Mouse (Mus musculus) forebrain, embryonic 16.5 days (tissue): Measurements from ENCODE around the gene Sync. TPM values are rescaled to one million over a fixed set of nuclear protein-coding genes. Genes with fewer than 3 reads are reported as not detected.

ENCODE experiments used
- ATAC-seq: fragments of 200-750 bp; cut with Nextera tagmentation; 2 replicates; pipeline ENCODE4 v1.8.0; 2017; ENCODE audit warnings: mild to moderate bottlenecking, moderate library complexity
- H3K27ac ChIP-seq: fragments of 300-500 bp; sonication (generic); 2 replicates; pipeline ENCODE4 v1.5.1; 2014; ENCODE audit warnings: low read length, control low read depth
- H3K27me3 ChIP-seq: fragments of 300-500 bp; sonication (generic); replicated peaks from 2 replicates; pipeline ENCODE4 v1.6.1; 2014; ENCODE audit warnings: low read length; ENCODE audit not compliant: control insufficient read depth, insufficient read depth
- H3K36me3 ChIP-seq: fragments of 300-500 bp; sonication (generic); 2 replicates; pipeline ENCODE4 v1.6.1; 2014; ENCODE audit not compliant: control insufficient read depth, insufficient read depth
- H3K4me1 ChIP-seq: fragments of 300-500 bp; sonication (generic); replicated peaks from 2 replicates; pipeline ENCODE4 v1.6.1; 2014; ENCODE audit warnings: low read length; ENCODE audit not compliant: control insufficient read depth, insufficient read depth
- H3K4me2 ChIP-seq: fragments of 300-500 bp; sonication (generic); 2 replicates; pipeline ENCODE4 v1.6.1; 2014; ENCODE audit warnings: mild to moderate bottlenecking, low read length, control low read depth
- H3K4me3 ChIP-seq: fragments of 300-500 bp; sonication (generic); replicated peaks from 2 replicates; pipeline ENCODE4 v1.5.1; 2014; ENCODE audit warnings: mild to moderate bottlenecking, low read length, control low read depth
- H3K9ac ChIP-seq: fragments of 300-500 bp; sonication (generic); replicated peaks from 2 replicates; pipeline ENCODE4 v1.6.1; 2014; ENCODE audit warnings: low read depth, low read length, control low read depth
- H3K9me3 ChIP-seq: fragments of 300-500 bp; sonication (generic); 2 replicates; pipeline ENCODE4 v1.6.1; 2016; ENCODE audit warnings: low read length; ENCODE audit not compliant: control insufficient read depth
- WGBS: fragments of 180-500 bp; shearing (Covaris S2); extraction: QIAGEN DNeasy Blood & Tissue Kit; methylation state at CpG from one replicate; pipeline ENCODE4 v1.1.7; 2014; 5-methylcytosine and 5-hydroxymethylcytosine counted together
- polyA plus RNA-seq: library from polyadenylated mRNA; unstranded; fragments of >200 nt; fragmentation: Nextera tagmentation; extraction: Ambion mirVana; gene quantifications from 2 replicates; pipeline ENCODE4 v1.2.1, GENCODE M21; 2015

The Sync gene
- polyA plus RNA-seq, 1 experiment from 2014 or later, result 0.38 TPM

DNA sequence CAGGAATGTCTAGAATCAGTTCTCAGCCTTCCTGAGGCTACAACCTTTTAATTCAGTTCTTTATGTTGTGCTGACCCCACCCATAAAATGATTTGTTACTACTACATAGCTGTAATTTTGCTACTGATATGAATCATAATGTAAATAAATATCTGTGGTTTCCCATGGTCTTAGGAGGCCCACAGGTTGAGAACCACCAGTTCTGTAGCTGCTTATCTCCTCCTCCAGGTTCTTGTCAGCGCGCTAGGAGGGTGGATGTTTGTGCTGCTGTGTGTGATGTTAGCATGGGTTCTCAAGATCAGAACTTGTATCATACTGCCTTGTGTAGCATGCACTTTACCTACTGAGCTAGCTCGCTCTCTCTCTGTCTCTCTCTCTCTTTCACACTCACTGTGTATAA is 52.3 kb downstream of the Sync start:
- H3K9ac ChIP-seq, result no peak overlapping the region
- H3K27ac ChIP-seq, result no peak overlapping the region
- H3K4me1 ChIP-seq, result peaks cover 3% of the 10 kb centered on the region
- 98% methylated on average over 3 of the region's 3 CpGs for WGBS
- ATAC-seq, result no peak
- no peak overlapping the region for H3K4me3 ChIP-seq
- H3K4me2 ChIP-seq, result no peak overlapping the region
- peaks cover 14% of the 10 kb centered on the region for H3K36me3 ChIP-seq
- H3K9me3 ChIP-seq, result no peaks in the 10 kb centered on the region
- no peaks in the 10 kb centered on the region for H3K27me3 ChIP-seq

DNA sequence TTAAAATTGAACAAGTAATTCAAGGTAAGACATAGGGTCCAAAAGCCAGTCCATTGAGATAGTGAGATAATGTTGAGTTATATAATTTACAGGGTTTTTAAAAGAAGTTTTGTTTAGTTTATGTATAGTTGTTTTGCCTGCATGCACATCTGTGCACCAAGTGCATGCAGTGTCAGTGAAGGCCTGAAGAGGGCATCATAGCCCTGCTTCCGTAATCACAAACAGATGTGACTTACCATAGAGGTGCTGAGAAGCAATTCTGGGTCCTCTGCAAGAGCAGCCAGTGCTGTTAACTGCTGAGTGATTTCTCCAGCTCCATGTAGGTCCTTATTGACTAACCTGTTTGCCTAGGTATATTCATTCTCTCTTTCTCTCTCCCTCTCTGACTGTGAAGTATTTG is 54.5 kb downstream of the Sync start:
- no peak overlapping the region for H3K9ac ChIP-seq
- H3K4me1 ChIP-seq, result no peaks in the 10 kb centered on the region
- H3K9me3 ChIP-seq, result no peaks in the 10 kb centered on the region
- H3K4me3 ChIP-seq, result no peak overlapping the region
- whole genome bisulfite sequencing, result 87% methylated on average over 1 of the region's 1 CpGs
- ATAC-seq, result no peak
- H3K27me3 ChIP-seq, result no peaks in the 10 kb centered on the region
- no peak overlapping the region for H3K4me2 ChIP-seq
- H3K27ac ChIP-seq, result no peak overlapping the region
- H3K36me3 ChIP-seq, result peaks cover 14% of the 10 kb centered on the region

DNA sequence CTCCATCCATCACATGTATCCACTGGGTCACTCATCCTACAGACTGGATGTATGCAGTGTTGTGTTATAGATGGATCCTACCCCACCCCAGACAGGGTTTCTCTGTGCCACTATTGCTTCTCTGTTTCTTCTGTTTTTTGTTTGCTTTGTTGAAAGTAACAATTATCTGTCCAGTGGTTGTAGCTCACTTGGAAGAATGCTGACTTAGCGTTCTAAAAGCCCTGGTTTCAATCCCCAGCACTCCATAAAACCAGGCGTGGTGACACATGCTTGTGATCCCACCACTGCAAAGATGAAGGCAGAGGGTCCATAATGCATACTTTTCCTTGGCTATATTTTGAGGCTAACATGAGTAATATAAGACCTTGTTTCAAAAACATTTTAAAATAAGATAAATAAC is 55.3 kb downstream of the Sync start:
- no peaks in the 10 kb centered on the region for H3K4me1 ChIP-seq
- no peak overlapping the region for H3K4me3 ChIP-seq
- peaks cover 14% of the 10 kb centered on the region for H3K36me3 ChIP-seq
- H3K27ac ChIP-seq, result no peak overlapping the region
- no peaks in the 10 kb centered on the region for H3K9me3 ChIP-seq
- no peaks in the 10 kb centered on the region for H3K27me3 ChIP-seq
- no peak overlapping the region for H3K9ac ChIP-seq
- no peak overlapping the region for H3K4me2 ChIP-seq
- WGBS, result 86% methylated on average over 2 of the region's 2 CpGs
- no peak for ATAC-seq

DNA sequence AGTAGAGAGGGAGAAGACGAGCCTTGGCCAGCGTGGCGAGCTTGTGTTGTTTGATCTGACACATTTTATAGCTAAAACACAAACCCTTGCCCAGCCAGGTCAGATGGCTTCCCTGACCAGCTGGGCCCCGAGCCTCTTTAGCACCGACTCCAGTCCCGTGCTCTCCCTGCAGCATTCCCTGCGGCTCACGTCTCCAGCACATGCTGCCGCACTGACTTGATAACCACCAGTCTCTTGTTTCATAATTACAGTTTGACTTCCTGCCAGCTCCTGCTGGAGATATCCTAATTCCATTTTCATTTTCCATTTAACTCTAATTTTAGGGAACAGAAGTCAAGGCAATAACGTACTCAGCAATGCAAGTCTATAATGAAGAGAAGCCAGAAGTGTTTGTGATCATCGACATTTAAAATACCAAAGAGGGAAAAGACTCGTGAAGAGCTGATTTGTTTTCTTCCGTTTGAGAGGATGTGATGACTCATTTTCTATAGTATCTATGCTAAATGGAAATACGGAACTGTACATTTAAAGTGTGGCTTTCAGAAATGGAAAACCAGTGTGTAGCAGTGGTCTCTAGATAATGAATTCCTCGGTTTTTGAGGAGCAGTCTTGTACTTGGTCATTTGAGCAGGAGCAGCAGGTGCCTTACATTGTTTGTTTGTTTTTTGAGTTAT is 59.2 kb downstream of the Sync start:
- Histone ChIP-seq H3K36me3 (peaks cover 14% of the 10 kb centered on the region), H3K27ac (no peak overlapping the region)
- WGBS, result 71% methylated on average over 15 of the region's 15 CpGs

DNA sequence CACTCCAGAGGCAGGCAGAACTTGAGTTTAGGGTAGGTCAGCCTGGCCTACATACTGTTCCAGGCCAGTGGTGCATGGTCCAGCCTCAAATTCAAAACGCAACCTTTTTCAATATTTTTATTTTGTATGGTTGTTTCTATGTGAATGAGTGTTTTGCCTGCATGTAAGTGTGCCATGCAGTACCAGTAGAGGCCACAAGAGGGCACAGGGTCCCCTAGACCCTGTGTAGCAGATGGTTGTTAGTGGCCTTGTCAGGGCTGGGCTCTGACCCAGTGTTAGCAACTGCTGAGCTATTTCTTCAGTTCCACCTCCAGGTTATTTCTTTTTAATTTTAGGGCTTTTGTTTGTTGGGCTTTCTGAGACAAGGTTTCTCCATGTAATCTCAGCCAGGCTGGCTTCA is 63.2 kb downstream of the Sync start:
- no peak overlapping the region for H3K4me3 ChIP-seq
- H3K36me3 ChIP-seq, result peaks cover 2% of the 10 kb centered on the region
- H3K27ac ChIP-seq, result no peak overlapping the region
- H3K27me3 ChIP-seq, result no peaks in the 10 kb centered on the region
- H3K9me3 ChIP-seq, result no peaks in the 10 kb centered on the region
- 0% methylated on average over 1 of the region's 1 CpGs for WGBS
- H3K9ac ChIP-seq, result no peak overlapping the region
- H3K4me1 ChIP-seq, result no peaks in the 10 kb centered on the region
- H3K4me2 ChIP-seq, result no peak overlapping the region
- peak; percentile 80; the same call in 1 of the 2 replicates for ATAC-seq

More for the DNA sequence above, 59.2 kb downstream of the Sync start:
- no peak for ATAC-seq
- Histone ChIP-seq H3K4me1 (no peaks in the 10 kb centered on the region), H3K9ac (no peak overlapping the region), H3K27me3 (no peaks in the 10 kb centered on the region), H3K9me3 (no peaks in the 10 kb centered on the region), H3K4me3 (no peak overlapping the region), H3K4me2 (no peak overlapping the region)

DNA sequence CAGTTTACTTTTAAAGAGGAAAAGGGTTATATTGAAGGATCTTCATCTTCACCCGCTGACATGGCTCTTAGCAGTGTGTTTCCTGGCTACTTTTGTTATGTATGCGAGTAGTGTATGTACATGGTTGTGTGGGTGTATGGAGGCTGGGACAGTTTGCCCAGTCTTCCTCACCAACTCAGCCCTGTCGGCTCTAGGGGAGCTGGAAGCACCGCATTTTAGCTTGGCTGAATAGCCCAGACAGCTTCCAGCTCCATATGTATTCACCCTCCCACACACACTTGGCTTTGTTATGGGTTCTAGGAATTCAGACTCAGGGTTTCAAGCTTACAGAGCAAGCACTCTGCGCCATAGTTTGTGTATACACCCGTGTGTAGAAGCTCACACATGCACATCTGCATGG is 63.7 kb downstream of the Sync start:
- H3K4me1 ChIP-seq, result no peaks in the 10 kb centered on the region
- H3K36me3 ChIP-seq, result peaks cover 2% of the 10 kb centered on the region
- H3K9ac ChIP-seq, result no peak overlapping the region
- H3K9me3 ChIP-seq, result no peaks in the 10 kb centered on the region
- no peak overlapping the region for H3K4me3 ChIP-seq
- H3K27me3 ChIP-seq, result no peaks in the 10 kb centered on the region
- no peak overlapping the region for H3K27ac ChIP-seq
- no peak for ATAC-seq
- no peak overlapping the region for H3K4me2 ChIP-seq
- 72% methylated on average over 6 of the region's 6 CpGs for WGBS

DNA sequence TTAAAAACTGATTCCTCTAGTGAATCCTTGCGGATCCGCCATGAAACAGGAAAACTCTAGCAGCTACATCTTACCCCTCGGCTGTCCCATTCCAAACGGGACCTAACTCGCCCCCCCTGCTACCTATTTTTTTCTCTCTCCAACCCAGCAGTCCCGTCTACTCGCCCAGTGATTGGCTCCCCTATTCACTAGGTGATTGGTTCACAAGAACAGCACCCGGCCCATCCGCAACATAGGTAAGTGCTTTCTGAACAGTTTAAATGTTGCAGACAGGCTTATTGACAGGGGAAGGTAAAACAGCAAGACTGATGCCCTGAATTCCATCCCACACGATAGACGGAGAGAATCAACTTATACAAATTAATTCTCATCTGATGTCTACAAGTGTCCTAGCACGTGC is 65.8 kb downstream of the Sync start:
- ATAC-seq, result no peak
- Histone ChIP-seq H3K4me2 (no peak overlapping the region), H3K36me3 (peaks cover 2% of the 10 kb centered on the region), H3K27me3 (no peaks in the 10 kb centered on the region), H3K9ac (no peak overlapping the region), H3K9me3 (no peaks in the 10 kb centered on the region), H3K27ac (no peak overlapping the region), H3K4me3 (no peak overlapping the region), H3K4me1 (no peaks in the 10 kb centered on the region)
- 90% methylated on average over 12 of the region's 12 CpGs for WGBS

DNA sequence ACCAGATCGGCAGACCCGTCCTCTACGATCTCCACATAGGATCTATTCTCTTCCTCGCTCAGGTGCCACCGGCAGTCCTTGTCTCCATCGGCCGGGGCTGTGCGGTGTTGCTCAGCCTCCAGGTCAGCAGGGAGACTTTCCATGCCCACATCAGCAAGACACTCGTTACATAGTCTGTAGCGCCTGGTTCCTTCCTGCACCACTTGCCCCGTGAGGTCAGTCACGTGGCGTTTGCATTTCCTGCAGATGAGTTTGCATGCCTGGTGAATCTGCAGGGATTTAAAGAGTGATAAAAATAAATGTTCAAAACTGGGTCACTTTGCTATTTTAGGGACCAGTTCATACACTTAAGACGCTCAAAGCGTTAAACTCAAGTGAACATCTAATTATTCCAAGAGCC is 66.8 kb downstream of the Sync start:
- Histone ChIP-seq H3K27me3 (no peaks in the 10 kb centered on the region), H3K4me2 (no peak overlapping the region), H3K36me3 (peaks cover 5% of the 10 kb centered on the region), H3K4me3 (no peak overlapping the region), H3K9me3 (no peaks in the 10 kb centered on the region), H3K27ac (no peak overlapping the region), H3K4me1 (no peaks in the 10 kb centered on the region), H3K9ac (no peak overlapping the region)
- WGBS, result 80% methylated on average over 15 of the region's 15 CpGs
- no peak for ATAC-seq

DNA sequence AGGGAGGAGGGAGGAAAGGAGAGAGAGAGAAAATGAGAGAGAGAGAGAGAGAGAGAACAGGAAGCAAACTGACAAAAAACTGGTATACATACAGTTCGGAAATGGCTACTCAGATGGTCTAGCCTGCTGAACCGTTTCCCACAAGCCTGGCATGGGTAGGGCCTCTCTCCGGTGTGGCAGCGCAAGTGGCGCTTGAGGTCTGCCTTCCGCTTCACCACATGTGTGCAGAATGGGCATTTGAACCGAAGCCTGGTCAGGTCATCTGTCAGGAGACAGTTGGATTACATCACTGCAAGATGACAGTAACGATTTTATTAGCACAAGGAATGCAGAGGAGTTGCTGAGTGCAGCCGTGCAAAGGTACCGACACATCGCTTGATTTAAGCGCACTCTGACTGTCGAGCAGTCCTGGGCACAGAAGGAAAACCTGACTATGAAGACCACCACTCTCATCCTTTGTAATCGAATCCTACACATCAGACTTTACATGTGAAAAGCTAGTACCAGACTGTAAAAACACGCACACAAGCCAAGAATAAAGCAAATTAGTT is 70.3 kb downstream of the Sync start:
- ATAC-seq, result no peak
- no peak overlapping the region for H3K4me2 ChIP-seq
- peaks cover 10% of the 10 kb centered on the region for H3K36me3 ChIP-seq
- H3K27ac ChIP-seq, result no peak overlapping the region
- 92% methylated on average over 15 of the region's 15 CpGs for WGBS
- H3K4me3 ChIP-seq, result no peak overlapping the region
- no peaks in the 10 kb centered on the region for H3K9me3 ChIP-seq
- no peak overlapping the region for H3K9ac ChIP-seq
- H3K4me1 ChIP-seq, result no peaks in the 10 kb centered on the region
- H3K27me3 ChIP-seq, result no peaks in the 10 kb centered on the region
